Mouse (Mus musculus) forebrain, embryonic 10.5 days (tissue): ENCODE measurements around the gene Ccl12. TPM values are rescaled to one million over a fixed set of nuclear protein-coding genes. Genes with fewer than 3 reads are reported as not detected.

Experiments used
- DNase-seq: peaks from one replicate; pipeline ENCODE4 v3.0.0-alpha.2; 2017; ENCODE audit warnings: low spot score; ENCODE audit errors: extremely low spot score
- H3K27ac ChIP-seq: fragments of 300-500 bp; sonication (generic); 2 replicates; pipeline ENCODE4 v1.5.1; 2016; ENCODE audit warnings: mild to moderate bottlenecking
- H3K27me3 ChIP-seq: fragments of 300-500 bp; sonication (generic); 2 replicates; pipeline ENCODE4 v1.6.1; 2016; ENCODE audit warnings: mild to moderate bottlenecking; ENCODE audit not compliant: poor library complexity, severe bottlenecking
- H3K36me3 ChIP-seq: fragments of 300-500 bp; sonication (generic); replicated peaks from 2 replicates; pipeline ENCODE4 v1.6.1; 2016; ENCODE audit warnings: mild to moderate bottlenecking, moderate library complexity
- H3K4me1 ChIP-seq: fragments of 300-500 bp; sonication (generic); 2 replicates; pipeline ENCODE4 v1.6.1; 2016
- H3K4me3 ChIP-seq: fragments of 300-500 bp; sonication (generic); 2 replicates; pipeline ENCODE4 v1.5.1; 2016; ENCODE audit warnings: mild to moderate bottlenecking, moderate library complexity
- H3K9me3 ChIP-seq: fragments of 300-500 bp; sonication (generic); 2 replicates; pipeline ENCODE4 v1.6.1; 2016; ENCODE audit warnings: mild to moderate bottlenecking, moderate library complexity
- WGBS: fragments of 180-500 bp; shearing (Covaris S2); methylation state at CpG from one replicate; pipeline ENCODE4 v1.1.7; 2016; 5-methylcytosine and 5-hydroxymethylcytosine counted together
- polyA plus RNA-seq: library from polyadenylated mRNA; unstranded; fragments of >200 nt; fragmentation: Nextera tagmentation; extraction: Ambion mirVana; gene quantifications from 2 replicates; pipeline ENCODE4 v1.2.1, GENCODE M21; 2016

Gene Ccl12
- polyA plus RNA-seq, 1 experiment from 2014 or later, result 0.78 TPM

- 93% methylated on average over 3 of the region's 3 CpGs for WGBS
- Histone ChIP-seq H3K4me3 (no peak overlapping the region), H3K27ac (no peak overlapping the region), H3K36me3 (no peaks in the 10 kb centered on the region), H3K9me3 (no peaks in the 10 kb centered on the region), H3K27me3 (no peaks in the 10 kb centered on the region), H3K4me1 (0 out of 2 replicates have a peak, but pooled peaks cover 3% of the 10 kb centered on the region)
- no peak for DNase-seq
Measured at GRCm38 (mm10) chr11:82084360-82084759, 17.3 kb upstream of the Ccl12 start.

- Histone ChIP-seq H3K36me3 (no peaks in the 10 kb centered on the region), H3K27me3 (no peaks in the 10 kb centered on the region), H3K9me3 (no peaks in the 10 kb centered on the region), H3K4me3 (no peak overlapping the region), H3K27ac (no peak overlapping the region), H3K4me1 (no peaks in the 10 kb centered on the region)
- no peak for DNase-seq
- WGBS, result 89% methylated on average over 10 of the region's 10 CpGs
Measured at GRCm38 (mm10) chr11:82099511-82100323, 1.9 kb upstream of the Ccl12 start.

- Histone ChIP-seq H3K4me1 (no peaks in the 10 kb centered on the region), H3K27me3 (no peaks in the 10 kb centered on the region), H3K4me3 (no peak overlapping the region), H3K27ac (no peak overlapping the region), H3K36me3 (no peaks in the 10 kb centered on the region), H3K9me3 (no peaks in the 10 kb centered on the region)
- WGBS, result 85% methylated on average over 4 of the region's 4 CpGs
- DNase-seq, result no peak
Measured at GRCm38 (mm10) chr11:82101087-82101486, 558 bp upstream of the Ccl12 start.

- no peak for DNase-seq
- Histone ChIP-seq H3K27me3 (no peaks in the 10 kb centered on the region), H3K4me3 (no peak overlapping the region), H3K27ac (no peak overlapping the region), H3K9me3 (no peaks in the 10 kb centered on the region), H3K36me3 (no peaks in the 10 kb centered on the region), H3K4me1 (no peaks in the 10 kb centered on the region)
Measured at GRCm38 (mm10) chr11:82109611-82110010, 8.0 kb downstream of the Ccl12 start.

GRCm38 (mm10) chr11:82110372-82111248, 9.0 kb downstream of the Ccl12 start:
- Histone ChIP-seq H3K4me1 (no peaks in the 10 kb centered on the region), H3K27me3 (no peaks in the 10 kb centered on the region), H3K4me3 (no peak overlapping the region), H3K27ac (no peak overlapping the region), H3K9me3 (no peaks in the 10 kb centered on the region), H3K36me3 (no peaks in the 10 kb centered on the region)
- DNase-seq, result no peak
- WGBS, result 83% methylated on average over 6 of the region's 6 CpGs

GRCm38 (mm10) chr11:82114885-82115284, 13.2 kb downstream of the Ccl12 start, which contains the start of gene Ccl8:
Gene Ccl8, plus strand, starts transcription at chr11:82115185.
- WGBS, result 88% methylated on average over 3 of the region's 3 CpGs

GRCm38 (mm10) chr11:82116041-82116440, 14.4 kb downstream of the Ccl12 start:
- H3K27ac ChIP-seq, result no peak overlapping the region
- DNase-seq, result no peak
- H3K4me1 ChIP-seq, result no peaks in the 10 kb centered on the region
- no peaks in the 10 kb centered on the region for H3K27me3 ChIP-seq
- H3K36me3 ChIP-seq, result no peaks in the 10 kb centered on the region
- 89% methylated on average over 3 of the region's 3 CpGs for whole genome bisulfite sequencing
- no peak overlapping the region for H3K4me3 ChIP-seq
- no peaks in the 10 kb centered on the region for H3K9me3 ChIP-seq

More at GRCm38 (mm10) chr11:82114885-82115284, 13.2 kb downstream of the Ccl12 start, which contains the start of gene Ccl8:
- Histone ChIP-seq H3K4me1 (no peaks in the 10 kb centered on the region), H3K27ac (no peak within 1 kb of the TSS), H3K36me3 (no peaks in the 10 kb centered on the region), H3K27me3 (no peaks in the 10 kb centered on the region), H3K4me3 (no peak within 1 kb of the TSS), H3K9me3 (no peaks in the 10 kb centered on the region)
- DNase-seq, result no peak

GRCm38 (mm10) chr11:82132977-82133376, 31.3 kb downstream of the Ccl12 start:
- Histone ChIP-seq H3K4me3 (no peak overlapping the region), H3K27me3 (no peaks in the 10 kb centered on the region), H3K27ac (no peak overlapping the region), H3K9me3 (no peaks in the 10 kb centered on the region), H3K4me1 (no peaks in the 10 kb centered on the region), H3K36me3 (no peaks in the 10 kb centered on the region)
- DNase-seq, result no peak
- 79% methylated on average over 1 of the region's 1 CpGs for WGBS

- Histone ChIP-seq H3K27me3 (no peaks in the 10 kb centered on the region), H3K36me3 (no peaks in the 10 kb centered on the region), H3K27ac (no peak overlapping the region), H3K4me3 (no peak overlapping the region), H3K9me3 (no peaks in the 10 kb centered on the region), H3K4me1 (no peaks in the 10 kb centered on the region)
- no peak for DNase-seq
- 94% methylated on average over 2 of the region's 2 CpGs for WGBS
Measured at GRCm38 (mm10) chr11:82136196-82136595, 34.6 kb downstream of the Ccl12 start.

GRCm38 (mm10) chr11:82139492-82140094, 37.9 kb downstream of the Ccl12 start:
- WGBS, result 80% methylated on average over 7 of the region's 7 CpGs
- Histone ChIP-seq H3K27ac (no peak overlapping the region), H3K4me3 (no peak overlapping the region), H3K27me3 (no peaks in the 10 kb centered on the region), H3K4me1 (no peaks in the 10 kb centered on the region), H3K9me3 (no peaks in the 10 kb centered on the region), H3K36me3 (no peaks in the 10 kb centered on the region)
- DNase-seq, result no peak
